Mouse (Mus musculus): Measurements from ENCODE around the gene Shbg. TPM values are rescaled to one million over a fixed set of nuclear protein-coding genes. Genes with fewer than 3 reads are reported as not detected.

Gene Shbg
- polyA plus RNA-seq, 2 experiments, result 0.05 TPM; not detected in 1

GRCm38 (mm10) chr11:69645860-69646259 is 28.2 kb upstream of the Shbg start:
- ATAC-seq (ENCODE audit: low FRiP score, low read depth), result no peak
- TF ChIP-seq POLR2A (IDR thresholded peaks at IDR 0.05; ENCODE audit: borderline replicate concordance, extremely low read depth, insufficient read depth, insufficient read length), result no peak
- Histone ChIP-seq H3K27ac (replicated peaks; ENCODE audit: low read depth, low read length) (no peak overlapping the region), H3K4me2 (replicated peaks; ENCODE audit: low read depth, low read length, severe bottlenecking) (no peak overlapping the region), H3K27me3 (ENCODE audit: control insufficient read depth, insufficient read depth, low read length) (no peaks in the 10 kb centered on the region), H3K9me3 (ENCODE audit: control insufficient read depth, low read length) (no peaks in the 10 kb centered on the region), H3K4me3 (replicated peaks; ENCODE audit: low read length) (no peak overlapping the region), H3K36me3 (ENCODE audit: control insufficient read depth, insufficient read depth, low read length) (peaks cover 96% of the 10 kb centered on the region), H3K9ac (ENCODE audit: low read depth, low read length, severe bottlenecking) (no peak overlapping the region), H3K4me1 (ENCODE audit: control insufficient read depth, insufficient read depth, low read length) (no peaks in the 10 kb centered on the region)
- WGBS, result 91% methylated on average over 5 of the region's 5 CpGs
- DNase-seq (ENCODE audit: low spot score), result no peak

GRCm38 (mm10) chr11:69635471-69635870 is 17.8 kb upstream of the Shbg start:
- Histone ChIP-seq H3K36me3 (ENCODE audit: control insufficient read depth, insufficient read depth, low read length) (peaks cover 26% of the 10 kb centered on the region), H3K9ac (ENCODE audit: low read depth, low read length, severe bottlenecking) (no peak overlapping the region), H3K9me3 (ENCODE audit: control insufficient read depth, low read length) (no peaks in the 10 kb centered on the region), H3K4me3 (replicated peaks; ENCODE audit: low read length) (no peak overlapping the region), H3K27ac (replicated peaks; ENCODE audit: low read depth, low read length) (no peak overlapping the region), H3K4me2 (replicated peaks; ENCODE audit: low read depth, low read length, severe bottlenecking) (peak overlapping the region; percentile 23; the same call in 1 of the 2 replicates), H3K27me3 (ENCODE audit: control insufficient read depth, insufficient read depth, low read length) (no peaks in the 10 kb centered on the region), H3K4me1 (ENCODE audit: control insufficient read depth, insufficient read depth, low read length) (peaks cover 16% of the 10 kb centered on the region; the same call in 1 of the 2 replicates)
- TF ChIP-seq POLR2A (IDR thresholded peaks at IDR 0.05; ENCODE audit: borderline replicate concordance, extremely low read depth, insufficient read depth, insufficient read length), result no peak
- DNase-seq (ENCODE audit: low spot score), result no peak
- ATAC-seq (ENCODE audit: low FRiP score, low read depth), result no peak
- WGBS, result 91% methylated on average over 3 of the region's 3 CpGs

- ATAC-seq (ENCODE audit: low FRiP score, low read depth) (peak; percentile 51), DNase-seq (ENCODE audit: low spot score) (no peak)
- Histone ChIP-seq H3K9me3 (ENCODE audit: control insufficient read depth, low read length) (no peaks in the 10 kb centered on the region), H3K4me1 (ENCODE audit: control insufficient read depth, insufficient read depth, low read length) (peaks cover 16% of the 10 kb centered on the region; the same call in 1 of the 2 replicates), H3K27me3 (ENCODE audit: control insufficient read depth, insufficient read depth, low read length) (no peaks in the 10 kb centered on the region), H3K9ac (ENCODE audit: low read depth, low read length, severe bottlenecking) (peak overlapping the region; percentile 94), H3K27ac (replicated peaks; ENCODE audit: low read depth, low read length) (peak overlapping the region; percentile 95), H3K4me3 (replicated peaks; ENCODE audit: low read length) (peak overlapping the region; percentile 98), H3K36me3 (ENCODE audit: control insufficient read depth, insufficient read depth, low read length) (peaks cover 9% of the 10 kb centered on the region), H3K4me2 (replicated peaks; ENCODE audit: low read depth, low read length, severe bottlenecking) (peak overlapping the region; percentile 77)
- under 1% methylated on average over 40 of the region's 50 CpGs for WGBS
- TF ChIP-seq POLR2A (IDR thresholded peaks at IDR 0.05; ENCODE audit: borderline replicate concordance, extremely low read depth, insufficient read depth, insufficient read length), result no peak
Observed at GRCm38 (mm10) chr11:69633128-69633866, 15.6 kb upstream of the Shbg start.

GRCm38 (mm10) chr11:69632284-69633089 is 14.8 kb upstream of the Shbg start, which contains the start of gene Fxr2:
Fxr2 (plus strand) TSS chr11:69632990.
- 0 out of 2 replicates have a peak, but pooled peaks have one; percentile 60 for TF ChIP-seq POLR2A (IDR thresholded peaks at IDR 0.05; ENCODE audit: borderline replicate concordance, extremely low read depth, insufficient read depth, insufficient read length)
- 1% methylated on average over 25 of the region's 56 CpGs for WGBS
- H3K9me3 ChIP-seq (ENCODE audit: control insufficient read depth, low read length), result no peaks in the 10 kb centered on the region

GRCm38 (mm10) chr11:69629802-69630201 is 12.1 kb upstream of the Shbg start:
- Histone ChIP-seq H3K9ac (ENCODE audit: low read depth, low read length, severe bottlenecking) (no peak overlapping the region), H3K27ac (replicated peaks; ENCODE audit: low read depth, low read length) (no peak overlapping the region), H3K27me3 (ENCODE audit: control insufficient read depth, insufficient read depth, low read length) (no peaks in the 10 kb centered on the region), H3K4me1 (ENCODE audit: control insufficient read depth, insufficient read depth, low read length) (peaks cover 5% of the 10 kb centered on the region; the same call in 1 of the 2 replicates), H3K36me3 (ENCODE audit: control insufficient read depth, insufficient read depth, low read length) (no peaks in the 10 kb centered on the region), H3K4me2 (replicated peaks; ENCODE audit: low read depth, low read length, severe bottlenecking) (no peak overlapping the region), H3K4me3 (replicated peaks; ENCODE audit: low read length) (no peak overlapping the region), H3K9me3 (ENCODE audit: control insufficient read depth, low read length) (no peaks in the 10 kb centered on the region)
- DNase-seq (ENCODE audit: low spot score), result no peak
- WGBS, result 67% methylated on average over 1 of the region's 1 CpGs
- no peak for ATAC-seq (ENCODE audit: low FRiP score, low read depth)
- TF ChIP-seq POLR2A (IDR thresholded peaks at IDR 0.05; ENCODE audit: borderline replicate concordance, extremely low read depth, insufficient read depth, insufficient read length), result no peak

More at GRCm38 (mm10) chr11:69632284-69633089, 14.8 kb upstream of the Shbg start, which contains the start of gene Fxr2:
- Histone ChIP-seq H3K4me3 (replicated peaks; ENCODE audit: low read length) (peak within 1 kb of the TSS; percentile 98), H3K9ac (ENCODE audit: low read depth, low read length, severe bottlenecking) (peak within 1 kb of the TSS; percentile 94), H3K4me2 (replicated peaks; ENCODE audit: low read depth, low read length, severe bottlenecking) (peak within 1 kb of the TSS; percentile 77), H3K4me1 (ENCODE audit: control insufficient read depth, insufficient read depth, low read length) (peaks cover 16% of the 10 kb centered on the region; the same call in 1 of the 2 replicates), H3K36me3 (ENCODE audit: control insufficient read depth, insufficient read depth, low read length) (peaks cover 9% of the 10 kb centered on the region), H3K27me3 (ENCODE audit: control insufficient read depth, insufficient read depth, low read length) (no peaks in the 10 kb centered on the region), H3K27ac (replicated peaks; ENCODE audit: low read depth, low read length) (peak within 1 kb of the TSS; percentile 95)
- DNase-seq (ENCODE audit: low spot score) (peak; percentile 99), ATAC-seq (ENCODE audit: low FRiP score, low read depth) (peak; percentile 98)
